Mouse (Mus musculus) hindbrain, postnatal 0 days (tissue): ENCODE data around the gene Six5. TPM values are rescaled to one million over a fixed set of nuclear protein-coding genes. Genes with fewer than 3 reads are reported as not detected.
A peak's percentile ranks its signal among the peaks of the same experiment; 100 is the strongest.

Experiments
- ATAC-seq: fragments of 200-750 bp; cut with Nextera tagmentation; 2 replicates; pipeline ENCODE4 v1.8.0; 2017; ENCODE audit warnings: mild to moderate bottlenecking, moderate TSS enrichment, moderate library complexity
- DNase-seq: peaks from one replicate; pipeline ENCODE4 v3.0.0-alpha.2; 2015; ENCODE audit warnings: low spot score
- H3K27ac ChIP-seq: fragments of 300-500 bp; sonication (generic); 2 replicates; pipeline ENCODE4 v1.5.1; 2014; ENCODE audit warnings: mild to moderate bottlenecking
- H3K27me3 ChIP-seq: fragments of 300-500 bp; sonication (generic); 2 replicates; pipeline ENCODE4 v1.6.1; 2014; ENCODE audit warnings: low read length, mixed read lengths; ENCODE audit not compliant: insufficient read depth
- H3K36me3 ChIP-seq: fragments of 300-500 bp; sonication (generic); 2 replicates; pipeline ENCODE4 v1.6.1; 2014; ENCODE audit warnings: low read length, mixed read lengths; ENCODE audit not compliant: insufficient read depth
- H3K4me1 ChIP-seq: fragments of 300-500 bp; sonication (generic); 2 replicates; pipeline ENCODE4 v1.6.1; 2014; ENCODE audit warnings: antibody characterized with exemption, low read length, mixed read lengths; ENCODE audit not compliant: insufficient read depth
- H3K4me2 ChIP-seq: fragments of 300-500 bp; sonication (generic); 2 replicates; pipeline ENCODE4 v1.6.1; 2014; ENCODE audit warnings: low read depth, mild to moderate bottlenecking, low read length, moderate library complexity, mixed read lengths
- H3K4me3 ChIP-seq: fragments of 300-500 bp; sonication (generic); 2 replicates; pipeline ENCODE4 v1.5.1; 2014; ENCODE audit warnings: low read length
- H3K9ac ChIP-seq: fragments of 300-500 bp; sonication (generic); replicated peaks from 2 replicates; pipeline ENCODE4 v1.6.1; 2014; ENCODE audit warnings: mild to moderate bottlenecking, low read length, moderate library complexity, mixed read lengths
- H3K9me3 ChIP-seq: fragments of 300-500 bp; sonication (generic); 2 replicates; pipeline ENCODE4 v1.6.1; 2016; ENCODE audit warnings: low read length, mixed read lengths
- CTCF ChIP-seq: IDR thresholded peaks from 2 replicates; pipeline ENCODE4 v1.5.1; 2016; ENCODE audit warnings: antibody characterized with exemption, control low read depth, low read depth
- WGBS: fragments of 180-500 bp; shearing (Covaris S2); extraction: QIAGEN DNeasy Blood & Tissue Kit; methylation state at CpG from one replicate; pipeline ENCODE4 v1.1.7; 2014; 5-methylcytosine and 5-hydroxymethylcytosine counted together
- polyA plus RNA-seq: library from polyadenylated mRNA; unstranded; fragments of >200 nt; fragmentation: Nextera tagmentation; extraction: Ambion mirVana; gene quantifications from 2 replicates; pipeline ENCODE4 v1.2.1, GENCODE M21; 2015
- total RNA-seq: library from RNA; depleted of rRNA; stranded (reverse); fragments of >200 nt; gene quantifications from 2 replicates; pipeline ENCODE4 v1.2.3, GENCODE M21; 2014

Gene Six5
- total and polyA plus RNA-seq, 2 experiments from 2014 or later: 1.5 to 12.1 TPM

GRCm38 (mm10) chr7:19119631-19120429 is 25.4 kb downstream of the Six5 start, which contains the start of gene Fbxo46:
Gene Fbxo46, plus strand, starts transcription at chr7:19119859.
- DNase-seq: peak; percentile 99
- Histone ChIP-seq H3K9ac (peak within 1 kb of the TSS; percentile 82), H3K4me3 (peak within 1 kb of the TSS; percentile 74), H3K27me3 (no peaks in the 10 kb centered on the region), H3K27ac (peak within 1 kb of the TSS; percentile 62), H3K36me3 (no peaks in the 10 kb centered on the region), H3K4me1 (peaks cover 16% of the 10 kb centered on the region), H3K9me3 (no peaks in the 10 kb centered on the region), H3K4me2 (peak within 1 kb of the TSS; percentile 76)
- peak; percentile 94 for ATAC-seq
- 3% methylated on average over 34 of the region's 34 CpGs for WGBS
- TF ChIP-seq CTCF: no peak; the same call in 1 of the 2 replicates

- Histone ChIP-seq H3K36me3 (no peaks in the 10 kb centered on the region), H3K27me3 (no peaks in the 10 kb centered on the region), H3K27ac (no peak overlapping the region), H3K9me3 (no peaks in the 10 kb centered on the region), H3K4me1 (peaks cover 16% of the 10 kb centered on the region), H3K4me3 (no peak overlapping the region), H3K4me2 (no peak overlapping the region), H3K9ac (no peak overlapping the region)
- WGBS: 82% methylated on average over 4 of the region's 4 CpGs
- ATAC-seq (no peak), DNase-seq (no peak)
- TF ChIP-seq CTCF: no peak
Measured at GRCm38 (mm10) chr7:19121686-19122085, 27.3 kb downstream of the Six5 start.

- Histone ChIP-seq H3K27ac (no peak overlapping the region), H3K4me1 (peaks cover 9% of the 10 kb centered on the region), H3K4me3 (no peak overlapping the region), H3K9ac (no peak overlapping the region), H3K4me2 (no peak overlapping the region), H3K36me3 (no peaks in the 10 kb centered on the region), H3K9me3 (no peaks in the 10 kb centered on the region), H3K27me3 (no peaks in the 10 kb centered on the region)
- 87% methylated on average over 6 of the region's 6 CpGs for WGBS
- TF ChIP-seq CTCF: no peak
- DNase-seq (no peak), ATAC-seq (no peak)
Measured at GRCm38 (mm10) chr7:19124713-19125112, 30.3 kb downstream of the Six5 start.

GRCm38 (mm10) chr7:19127744-19128143 is 33.4 kb downstream of the Six5 start:
- no peaks in the 10 kb centered on the region; the same call in 1 of the 2 replicates for H3K4me1 ChIP-seq
- H3K9me3 ChIP-seq: no peaks in the 10 kb centered on the region
- no peak overlapping the region for H3K27ac ChIP-seq
- H3K4me3 ChIP-seq: no peak overlapping the region
- ATAC-seq (no peak), DNase-seq (no peak)
- WGBS: 83% methylated on average over 5 of the region's 5 CpGs
- no peak for TF ChIP-seq CTCF
- H3K27me3 ChIP-seq: no peaks in the 10 kb centered on the region
- no peak overlapping the region for H3K4me2 ChIP-seq
- H3K9ac ChIP-seq: no peak overlapping the region
- no peaks in the 10 kb centered on the region for H3K36me3 ChIP-seq

DNA sequence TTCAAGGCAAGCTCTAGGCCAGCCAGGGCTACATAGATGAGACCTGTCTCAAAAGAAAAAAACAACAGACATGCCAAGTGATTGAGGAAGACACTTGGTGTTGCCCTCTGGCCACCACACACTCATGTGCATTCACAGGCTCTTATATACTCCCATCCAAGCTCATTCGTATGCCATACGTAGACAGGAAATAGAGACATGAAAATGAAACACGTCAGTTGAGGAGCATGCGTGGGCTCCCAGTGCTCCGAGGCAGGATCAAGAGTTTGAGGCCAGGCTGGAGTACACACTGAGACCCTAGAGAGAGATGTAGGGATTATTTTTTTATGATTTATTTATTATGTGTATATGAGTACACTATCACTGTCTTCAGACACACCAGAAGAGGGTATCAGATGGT is 35.0 kb downstream of the Six5 start:
- H3K4me1 ChIP-seq: no peaks in the 10 kb centered on the region; the same call in 1 of the 2 replicates
- no peaks in the 10 kb centered on the region for H3K9me3 ChIP-seq
- no peak overlapping the region for H3K9ac ChIP-seq
- H3K4me2 ChIP-seq: no peak overlapping the region
- 93% methylated on average over 5 of the region's 5 CpGs for WGBS
- no peaks in the 10 kb centered on the region for H3K36me3 ChIP-seq
- TF ChIP-seq CTCF: no peak
- no peak overlapping the region for H3K4me3 ChIP-seq
- no peak overlapping the region for H3K27ac ChIP-seq
- H3K27me3 ChIP-seq: no peaks in the 10 kb centered on the region
- DNase-seq (no peak), ATAC-seq (no peak)

DNA sequence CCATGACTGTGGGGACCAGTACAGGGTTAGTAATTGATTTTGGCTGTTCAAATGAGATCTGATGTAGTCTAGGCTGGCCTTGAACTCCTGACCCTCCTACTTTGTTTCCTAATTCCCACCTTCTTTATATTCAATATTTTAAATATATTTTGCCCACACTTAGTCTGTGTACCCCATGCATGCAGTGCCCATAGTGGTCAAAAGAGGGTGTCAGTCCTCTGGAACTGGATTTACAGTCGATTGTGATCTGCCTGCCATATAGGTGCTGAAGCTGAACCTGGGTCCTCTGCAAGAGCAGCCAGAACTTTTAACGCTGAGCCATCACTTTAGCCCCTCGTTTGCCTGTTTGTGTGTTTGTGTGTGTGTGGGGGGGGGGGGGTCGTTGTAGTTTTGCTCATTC is 36.3 kb downstream of the Six5 start:
- DNase-seq: peak; percentile 41
- Histone ChIP-seq H3K9me3 (no peaks in the 10 kb centered on the region), H3K4me3 (peak overlapping the region; percentile 40), H3K36me3 (no peaks in the 10 kb centered on the region), H3K4me1 (no peaks in the 10 kb centered on the region; the same call in 1 of the 2 replicates), H3K9ac (peak overlapping the region; percentile 44), H3K27me3 (no peaks in the 10 kb centered on the region), H3K27ac (peak overlapping the region; percentile 86), H3K4me2 (peak overlapping the region; percentile 64)
- no peak for ATAC-seq
- peak; percentile 30; the same call in 1 of the 2 replicates for TF ChIP-seq CTCF
- 28% methylated on average over 4 of the region's 4 CpGs for WGBS
